Mouse (Mus musculus) layer of hippocampus, postnatal 14 days (tissue): ENCODE results near the gene Flvcr2. TPM values are rescaled to one million over a fixed set of nuclear protein-coding genes. Genes with fewer than 3 reads are reported as not detected.
A peak's percentile ranks its signal among the peaks of the same experiment; 100 is the strongest.

Source experiments
- DNase-seq, 2 experiments: peaks; one replicate each; pipeline ENCODE4 v3.0.0; 2021 to 2022; ENCODE audit warnings: low spot score in 2 of 2, mixed read lengths in 1 of 2
- microRNA-seq, 2 experiments: library from miRNA; unstranded; fragments of <30 nt; microRNA quantifications; one replicate each; pipeline ENCODE4 v1.2.0; 2021
- total RNA-seq, 2 experiments: library from RNA; stranded (reverse); gene quantifications; 2 replicates each; pipeline ENCODE4 v1.2.3; 2021

Flvcr2 gene
- total RNA-seq, 2 experiments from 2014 or later, result 2.9 to 3.2 TPM

GRCm38 (mm10) chr12:85848164-85848958 is 102.0 kb downstream of the Flvcr2 start:
- no peak for DNase-seq

GRCm38 (mm10) chr12:85850661-85851060 is 104.3 kb downstream of the Flvcr2 start:
- DNase-seq, result no peak

GRCm38 (mm10) chr12:85853836-85854235 is 107.5 kb downstream of the Flvcr2 start:
- DNase-seq, result no peak

GRCm38 (mm10) chr12:85854271-85854670 is 107.9 kb downstream of the Flvcr2 start:
- DNase-seq, result no peak

GRCm38 (mm10) chr12:85857300-85857699 is 111.0 kb downstream of the Flvcr2 start:
- no peak for DNase-seq

GRCm38 (mm10) chr12:85859111-85859510 is 112.8 kb downstream of the Flvcr2 start:
- DNase-seq, result no peak

- peak in 1 of 2 experiments; percentile 16 for DNase-seq
Observed at GRCm38 (mm10) chr12:85859511-85860189, 113.3 kb downstream of the Flvcr2 start.

GRCm38 (mm10) chr12:85862514-85862913 is 116.2 kb downstream of the Flvcr2 start:
- DNase-seq, result peak in 1 of 2 experiments; percentile 20

Small RNA genes lying within 50 kb of the gene (microRNA-seq; reads per million reads assigned to microRNA genes)
- gene Gm47285, result 0 reads per million in 2 experiments

Other genes starting within 250 kb of the Flvcr2 start
- 10 to 100 TPM; 29.4 to 34.1 TPM for gene Jdp2, start 147.5 kb upstream of the Flvcr2 start, total RNA-seq
- gene Batf, start 59.9 kb upstream of the Flvcr2 start, total RNA-seq, result under 1 TPM; 0.46 to 0.55 TPM
- 10 to 100 TPM; 62.4 to 64.4 TPM for gene Erg28, start 78.0 kb downstream of the Flvcr2 start, total RNA-seq
- 10 to 100 TPM; 42.3 to 47.3 TPM for gene Ttll5, start 78.1 kb downstream of the Flvcr2 start, total RNA-seq